Mouse (Mus musculus) heart, postnatal 0 days (tissue): ENCODE measurements at regions not wholly inside any gene's neighbourhood (a gene's known extent, or its start where the extent isn't known, plus 50 kb on each side); places are given as distances from the start of the nearest gene placed in this dataset.

Experiments
- CTCF ChIP-seq: IDR thresholded peaks from 2 replicates; pipeline ENCODE4 v1.5.1; 2016; ENCODE audit warnings: antibody characterized with exemption, control low read depth, low read depth
- EP300 ChIP-seq: IDR thresholded peaks from 2 replicates; pipeline ENCODE4 v1.6.1; 2016; ENCODE audit warnings: antibody characterized with exemption, low read depth

DNA sequence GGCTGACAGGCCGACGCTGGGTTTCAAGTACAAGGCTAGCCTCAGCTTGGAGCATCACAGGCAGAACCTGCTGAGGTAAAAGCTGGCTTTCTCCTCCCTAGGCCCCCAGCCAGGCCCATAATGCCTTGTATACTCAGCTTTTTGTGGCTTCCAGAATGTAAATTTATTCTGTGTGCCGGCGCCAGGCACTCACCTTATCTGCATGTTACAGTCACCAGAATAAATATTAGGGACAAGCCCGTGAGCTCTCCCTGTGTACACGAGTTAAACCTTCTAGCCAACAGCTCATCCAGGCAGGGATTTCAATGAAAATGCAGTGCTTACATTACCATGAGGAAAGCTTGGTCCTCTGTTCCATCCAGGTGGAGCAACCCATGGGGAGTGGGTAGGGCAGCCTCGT lies 325.3 kb downstream of the Ptpru start:
- no peak for TF ChIP-seq CTCF
- TF ChIP-seq EP300, result no peak
